Mouse (Mus musculus) CH12.LX (cell line): ENCODE measurements around the gene Olfr803. TPM values are rescaled to one million over a fixed set of nuclear protein-coding genes. Genes with fewer than 3 reads are reported as not detected.

ENCODE experiments used
- DNase-seq: peaks from one replicate; pipeline ENCODE4 v3.0.0-alpha.2; 2013; ENCODE audit errors: extremely low read depth
- H3K27ac ChIP-seq: 2 replicates; pipeline ENCODE4 v1.5.1; 2012; ENCODE audit warnings: low read depth, mild to moderate bottlenecking, control low read depth, moderate library complexity; ENCODE audit not compliant: insufficient read depth
- H3K27me3 ChIP-seq: replicated peaks from 2 replicates; pipeline ENCODE3; 2012; ENCODE audit warnings: inconsistent platforms
- H3K36me3 ChIP-seq, 2 experiments: replicated peaks in 1 of 2; 2 replicates each; pipeline versions ENCODE3 to v1.6.1; 2012; ENCODE audit warnings: inconsistent platforms in 1 of 2, low read length in 1 of 2, mild to moderate bottlenecking in 1 of 2, mixed read lengths in 1 of 2, moderate library complexity in 1 of 2; ENCODE audit not compliant: control insufficient read depth in 1 of 2, insufficient read depth in 1 of 2
- H3K4me1 ChIP-seq, 2 experiments: 2 replicates each; pipeline ENCODE4 v1.6.1; 2012; ENCODE audit warnings: inconsistent platforms in 1 of 2, moderate library complexity in 1 of 2; ENCODE audit not compliant: insufficient read depth in 2 of 2, control insufficient read depth in 1 of 2
- H3K4me2 ChIP-seq: 2 replicates; pipeline ENCODE4 v1.6.1; 2012; ENCODE audit warnings: low read depth, mild to moderate bottlenecking, control low read depth; ENCODE audit not compliant: poor library complexity, insufficient read depth, severe bottlenecking
- H3K4me3 ChIP-seq, 3 experiments: fragments of 150-350 bp in 1 of 3; sonication (generic) in 1 of 3; replicated peaks in 1 of 3; 2 replicates each; pipeline versions ENCODE3 to v1.5.1; 2011 to 2012; ENCODE audit warnings: low read depth in 2 of 3, low read length in 2 of 3, mild to moderate bottlenecking in 2 of 3, moderate library complexity in 2 of 3, control low read depth in 1 of 3, improper control_type of control experiment in 1 of 3, inconsistent platforms in 1 of 3, mixed read lengths in 1 of 3; ENCODE audit not compliant: poor library complexity in 1 of 3
- H3K79me2 ChIP-seq: replicated peaks from 2 replicates; pipeline ENCODE4 v1.6.1; 2012; ENCODE audit warnings: mild to moderate bottlenecking, moderate library complexity; ENCODE audit not compliant: control insufficient read depth, poor library complexity, insufficient read depth, severe bottlenecking; ENCODE audit errors: extremely low read depth
- H3K9ac ChIP-seq: 2 replicates; pipeline ENCODE4 v1.6.1; 2012; ENCODE audit warnings: low read depth, mild to moderate bottlenecking, control low read depth, moderate library complexity; ENCODE audit not compliant: insufficient read depth
- H3K9me3 ChIP-seq: replicated peaks from 2 replicates; pipeline ENCODE3; 2012; ENCODE audit warnings: low read length, inconsistent platforms, mixed read lengths
- BHLHE40 ChIP-seq: IDR thresholded peaks from 2 replicates; pipeline ENCODE4 v1.6.1; 2011; ENCODE audit warnings: mild to moderate bottlenecking, low read depth, low read length, improper control_type of control experiment
- CHD1 ChIP-seq: IDR thresholded peaks from 2 replicates; pipeline ENCODE4 v1.6.1; 2012; ENCODE audit warnings: low read depth, low read length, improper control_type of control experiment, inconsistent platforms
- CHD2 ChIP-seq: IDR thresholded peaks from 2 replicates; pipeline ENCODE4 v1.6.1; 2011; ENCODE audit warnings: low read length, improper control_type of control experiment
- E2F4 ChIP-seq: IDR thresholded peaks from 2 replicates; pipeline ENCODE4 v1.6.1; 2011; ENCODE audit warnings: low read depth, low read length, improper control_type of control experiment; ENCODE audit not compliant: insufficient replicate concordance
- ELF1 ChIP-seq: IDR thresholded peaks from 2 replicates; pipeline ENCODE4 v1.6.1; 2014; ENCODE audit warnings: low read depth, mild to moderate bottlenecking, inconsistent platforms, low read length, improper control_type of control experiment
- EP300 ChIP-seq: IDR thresholded peaks from 2 replicates; pipeline ENCODE4 v1.6.1; 2011; ENCODE audit warnings: low read length, improper control_type of control experiment
- GABPA ChIP-seq: IDR thresholded peaks from 2 replicates; pipeline ENCODE4 v1.6.1; 2012; ENCODE audit warnings: low read depth, low read length, improper control_type of control experiment, inconsistent platforms; ENCODE audit not compliant: insufficient replicate concordance
- HCFC1 ChIP-seq: IDR thresholded peaks from 2 replicates; pipeline ENCODE4 v1.6.1; 2012; ENCODE audit warnings: low read depth, mild to moderate bottlenecking, inconsistent platforms, low read length, improper control_type of control experiment
- IRF4 ChIP-seq: IDR thresholded peaks from 2 replicates; pipeline ENCODE4 v1.6.1; 2014; ENCODE audit warnings: low read depth, mild to moderate bottlenecking, inconsistent platforms, low read length, improper control_type of control experiment
- JUND ChIP-seq: conservative IDR thresholded peaks from 2 replicates; pipeline ENCODE4 v1.6.1; 2011; ENCODE audit warnings: low read depth, low read length, improper control_type of control experiment
- KAT2A ChIP-seq: IDR thresholded peaks from 2 replicates; pipeline ENCODE4 v1.6.1; 2012; ENCODE audit warnings: low read length, improper control_type of control experiment, inconsistent platforms; ENCODE audit not compliant: insufficient replicate concordance
- MAZ ChIP-seq: IDR thresholded peaks from 2 replicates; pipeline ENCODE4 v1.6.1; 2012; ENCODE audit warnings: low read depth, mild to moderate bottlenecking, inconsistent platforms, low read length, improper control_type of control experiment, moderate library complexity
- MEF2A ChIP-seq: IDR thresholded peaks from 2 replicates; pipeline ENCODE4 v1.6.1; 2014; ENCODE audit warnings: low read depth, mild to moderate bottlenecking, inconsistent platforms, low read length, improper control_type of control experiment, borderline replicate concordance
- MXI1 ChIP-seq: IDR thresholded peaks from 2 replicates; pipeline ENCODE4 v1.6.1; 2011; ENCODE audit warnings: mild to moderate bottlenecking, low read depth, low read length, improper control_type of control experiment
- MYC ChIP-seq: IDR thresholded peaks from 2 replicates; pipeline ENCODE4 v1.6.1; 2011; ENCODE audit warnings: low read depth, mild to moderate bottlenecking, improper control_type of control experiment, low read length
- NELFE ChIP-seq: IDR thresholded peaks from 2 replicates; pipeline ENCODE4 v1.6.1; 2011; ENCODE audit warnings: low read depth, low read length, improper control_type of control experiment
- POLR2AphosphoS2 ChIP-seq: IDR thresholded peaks from 2 replicates; pipeline ENCODE4 v1.6.1; 2011; ENCODE audit warnings: low read depth, low read length, improper control_type of control experiment
- RAD21 ChIP-seq: IDR thresholded peaks from 2 replicates; pipeline ENCODE4 v1.6.1; 2011; ENCODE audit warnings: low read depth, mild to moderate bottlenecking, low read length, improper control_type of control experiment, moderate library complexity
- RCOR1 ChIP-seq: conservative IDR thresholded peaks from 2 replicates; pipeline ENCODE4 v1.6.1; 2012; ENCODE audit warnings: low read depth, mild to moderate bottlenecking, inconsistent platforms, low read length, improper control_type of control experiment
- SMC3 ChIP-seq: IDR thresholded peaks from 2 replicates; pipeline ENCODE4 v1.6.1; 2011; ENCODE audit warnings: low read depth, low read length, improper control_type of control experiment
- TBP ChIP-seq: conservative IDR thresholded peaks from 2 replicates; pipeline ENCODE4 v1.6.1; 2011; ENCODE audit warnings: low read depth, low read length, improper control_type of control experiment
- TCF12 ChIP-seq: IDR thresholded peaks from 2 replicates; pipeline ENCODE4 v1.6.1; 2014; ENCODE audit warnings: low read depth, mild to moderate bottlenecking, inconsistent platforms, low read length, improper control_type of control experiment
- USF2 ChIP-seq: conservative IDR thresholded peaks from 2 replicates; pipeline ENCODE4 v1.6.1; 2011; ENCODE audit warnings: low read depth, low read length, improper control_type of control experiment
- ZC3H11A ChIP-seq: IDR thresholded peaks from 2 replicates; pipeline ENCODE4 v1.6.1; 2012; ENCODE audit warnings: low read depth, mild to moderate bottlenecking, inconsistent platforms, low read length, improper control_type of control experiment
- ZKSCAN1 ChIP-seq: IDR thresholded peaks from 2 replicates; pipeline ENCODE4 v1.6.1; 2012; ENCODE audit warnings: low read depth, inconsistent platforms, low read length, improper control_type of control experiment, borderline replicate concordance
- dilution Hi-C: fragments of 300-500 bp; cut with MboI; formaldehyde crosslinking; loops from 2 replicates; pipeline ENCODE4 v1.14.3; 2020; ENCODE audit warnings: low sequenced_read_pairs; ENCODE audit not compliant: extremely low pct_unique_long_range_greater_than_20kb, extremely low pct_ligation_motif_present
- in situ Hi-C: fragments of 300-500 bp; cut with MboI; formaldehyde crosslinking; loops from 3 replicates; pipeline ENCODE4 v1.14.3; 2019; ENCODE audit warnings: low sequenced_read_pairs, low pct_ligation_motif_present, low pct_unique_long_range_greater_than_20kb, mixed read lengths
- polyA plus RNA-seq: library from polyadenylated mRNA; unstranded; fragments of >175 nt; gene quantifications from 2 replicates; pipeline ENCODE4 v1.2.1, GENCODE M21; 2012; ENCODE audit warnings: low read depth; ENCODE audit not compliant: insufficient read length
- total RNA-seq, 2 experiments: library from RNA; depleted of rRNA; stranded (reverse); fragments of 300-350 nt in 1 of 2; fragments of >200 nt in 1 of 2; gene quantifications; 2 replicates each; pipeline ENCODE4 v1.2.3; 2012 to 2014

Olfr803 gene
- total RNA-seq (2012; rRNA removed) = not detected in 2 replicates
- not detected in 2 replicates for total RNA-seq (2014; rRNA removed)
- polyA plus RNA-seq = not detected in 2 replicates

GRCm38 (mm10) chr10:129694186-129694585, at the start of gene Olfr803:
TSS of gene Olfr803 (minus strand) at chr10:129694286.
- DNase-seq = no peak
- no peak within 1 kb of the TSS for H3K4me3 ChIP-seq
- dilution Hi-C loops = no loop called here
- no peak within 1 kb of the TSS for H3K9ac ChIP-seq
- H3K4me1 ChIP-seq = no peaks in the 10 kb centered on the region
- H3K4me2 ChIP-seq = no peak within 1 kb of the TSS
- no peaks in the 10 kb centered on the region for H3K79me2 ChIP-seq
- no peak for TF ChIP-seq SMC3
- TF ChIP-seq ZC3H11A = no peak
- no peak for TF ChIP-seq USF2
- TF ChIP-seq CHD1 = no peak
- TF ChIP-seq GABPA = no peak
- no peak for TF ChIP-seq ZKSCAN1
- TF ChIP-seq MEF2A = no peak
- TF ChIP-seq BHLHE40 = no peak
- no peak for TF ChIP-seq E2F4
- no peak for TF ChIP-seq NELFE
- no peak for TF ChIP-seq TCF12
- no peak for TF ChIP-seq RAD21
- TF ChIP-seq, all 38 proteins: peak for 0
- Histone ChIP-seq H3K9me3 (no peaks in the 10 kb centered on the region), H3K36me3 (no peaks in the 10 kb centered on the region), H3K27me3 (no peaks in the 10 kb centered on the region), H3K27ac (no peak within 1 kb of the TSS)
- in situ Hi-C loops = no loop called here

DNA sequence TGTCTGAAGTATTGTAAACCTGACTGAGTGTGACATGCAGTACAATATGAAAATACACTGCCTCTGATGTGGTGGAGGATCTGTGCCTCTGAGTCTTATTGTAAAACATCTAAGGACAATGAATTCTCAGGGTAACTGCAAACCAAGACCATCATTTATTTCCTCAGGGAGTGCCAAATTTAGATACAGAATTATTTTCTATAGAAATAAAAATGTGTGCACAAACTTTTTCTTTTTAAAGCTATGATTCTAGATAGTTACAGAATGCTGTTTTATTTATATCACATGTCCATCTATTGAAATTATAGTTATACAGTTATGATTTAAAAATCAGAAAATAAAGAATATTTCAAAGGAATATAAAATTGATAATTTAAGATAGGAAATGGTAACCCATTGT, 47.7 kb upstream of the Olfr803 start, which contains the start of gene Olfr806:
Olfr806 (minus strand) TSS at position 101 of the 400 bp plus-strand sequence.
- Histone ChIP-seq H3K27me3 (no peaks in the 10 kb centered on the region), H3K4me1 (no peaks in the 10 kb centered on the region), H3K9me3 (no peaks in the 10 kb centered on the region), H3K4me2 (no peak within 1 kb of the TSS), H3K9ac (no peak within 1 kb of the TSS), H3K79me2 (no peaks in the 10 kb centered on the region), H3K27ac (no peak within 1 kb of the TSS), H3K4me3 (no peak within 1 kb of the TSS)
- no peak for DNase-seq
- dilution Hi-C loops = no loop called here
- in situ Hi-C loops = no loop called here
- TF ChIP-seq POLR2AphosphoS2 (no peak), MAZ (no peak), MEF2A (no peak), TBP (no peak), NELFE (no peak), MXI1 (no peak), KAT2A (no peak), CHD2 (no peak), IRF4 (no peak), TCF12 (no peak), RAD21 (no peak), EP300 (no peak), MYC (no peak), ELF1 (no peak), BHLHE40 (no peak), RCOR1 (no peak), SMC3 (no peak), JUND (no peak), HCFC1 (no peak)
- TF ChIP-seq, all 38 proteins: peak for 0
- H3K36me3 ChIP-seq = no peaks in the 10 kb centered on the region
